Mouse (Mus musculus): ENCODE measurements around the gene Rnf130.

Rnf130 gene

GRCm38 (mm10) chr11:50132265-50132664 lies 107.1 kb downstream of the Rnf130 start:
- no peak for DNase-seq (ENCODE audit: low read depth in 2 of 2, low spot score in 2 of 2)

- no peak for DNase-seq (ENCODE audit: low read depth in 2 of 2, low spot score in 2 of 2)
These were observed 109.2 kb downstream of the Rnf130 start for GRCm38 (mm10) chr11:50134136-50134859.

- no peak for DNase-seq (ENCODE audit: low read depth in 2 of 2, low spot score in 2 of 2)
These were observed 113.2 kb downstream of the Rnf130 start for GRCm38 (mm10) chr11:50138206-50138822.

- no peak for DNase-seq (ENCODE audit: low read depth in 2 of 2, low spot score in 2 of 2)
These were observed 114.4 kb downstream of the Rnf130 start for GRCm38 (mm10) chr11:50139571-50139970.

- no peak for DNase-seq (ENCODE audit: low read depth in 2 of 2, low spot score in 2 of 2)
These were observed 120.4 kb downstream of the Rnf130 start for GRCm38 (mm10) chr11:50145529-50145928.

- no peak for DNase-seq (ENCODE audit: low read depth in 2 of 2, low spot score in 2 of 2)
These were observed 121.0 kb downstream of the Rnf130 start for GRCm38 (mm10) chr11:50146121-50146520.

- no peak for DNase-seq (ENCODE audit: low read depth in 2 of 2, low spot score in 2 of 2)
These were observed 122.3 kb downstream of the Rnf130 start for GRCm38 (mm10) chr11:50147267-50147957.

GRCm38 (mm10) chr11:50147958-50148476 lies 122.9 kb downstream of the Rnf130 start:
- DNase-seq (ENCODE audit: low read depth in 2 of 2, low spot score in 2 of 2), result no peak

GRCm38 (mm10) chr11:50149200-50149599 lies 124.1 kb downstream of the Rnf130 start:
- DNase-seq (ENCODE audit: low read depth in 2 of 2, low spot score in 2 of 2), result no peak

GRCm38 (mm10) chr11:50149603-50150150 lies 124.5 kb downstream of the Rnf130 start:
- no peak for DNase-seq (ENCODE audit: low read depth in 2 of 2, low spot score in 2 of 2)

- no peak for DNase-seq (ENCODE audit: low read depth in 2 of 2, low spot score in 2 of 2)
These were observed 126.2 kb downstream of the Rnf130 start for GRCm38 (mm10) chr11:50151374-50151773.

- DNase-seq (ENCODE audit: low read depth in 2 of 2, low spot score in 2 of 2), result no peak
These were observed 129.0 kb downstream of the Rnf130 start for GRCm38 (mm10) chr11:50154166-50154565.
